Mouse (Mus musculus) frontal cortex, adult (tissue): ENCODE results near the gene Zc3h7b.

ENCODE experiments used
- ATAC-seq: cut with Nextera tagmentation; 2 replicates; pipeline ENCODE4 v1.9.2; 2017; ENCODE audit warnings: mild to moderate bottlenecking, moderate library complexity, mixed read lengths; ENCODE audit not compliant: low TSS enrichment

Gene Zc3h7b

DNA sequence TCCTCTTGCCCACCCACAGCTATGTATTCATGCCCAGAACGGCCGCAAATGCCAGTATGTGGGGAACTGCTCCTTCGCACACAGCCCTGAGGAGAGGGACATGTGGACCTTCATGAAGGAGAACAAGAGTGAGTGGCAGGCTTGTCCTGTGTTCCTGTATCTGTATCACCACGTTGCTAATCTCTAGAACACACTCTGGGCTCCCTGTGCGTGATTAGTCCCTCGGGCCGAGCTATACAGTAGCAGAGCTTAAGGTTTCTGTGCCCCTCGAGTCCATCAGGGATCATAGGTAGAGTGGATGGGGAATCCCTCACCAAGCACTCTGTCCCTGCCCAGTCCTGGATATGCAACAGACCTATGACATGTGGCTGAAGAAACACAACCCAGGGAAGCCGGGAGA, 47.6 kb downstream of the Zc3h7b start:
- no peak for ATAC-seq

DNA sequence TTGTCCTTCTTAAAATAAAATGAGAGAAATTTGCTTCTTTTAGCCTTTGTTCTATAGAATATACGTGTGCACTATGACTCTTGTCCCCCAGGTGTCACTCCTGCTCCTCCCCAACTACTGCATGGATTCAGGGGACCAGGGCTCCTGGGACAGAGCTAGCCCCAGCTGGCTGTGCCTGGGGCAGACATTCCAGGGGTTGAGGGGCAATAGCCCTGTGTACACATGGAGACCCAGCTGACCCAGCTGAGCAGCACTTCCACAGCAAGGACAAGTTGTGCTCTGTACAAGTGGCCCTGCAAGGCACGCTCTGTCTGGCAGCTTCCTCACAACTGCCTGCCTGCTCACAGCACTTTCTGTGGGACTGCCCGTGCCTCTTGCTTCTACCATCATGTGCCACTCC, 51.4 kb downstream of the Zc3h7b start:
- no peak for ATAC-seq

DNA sequence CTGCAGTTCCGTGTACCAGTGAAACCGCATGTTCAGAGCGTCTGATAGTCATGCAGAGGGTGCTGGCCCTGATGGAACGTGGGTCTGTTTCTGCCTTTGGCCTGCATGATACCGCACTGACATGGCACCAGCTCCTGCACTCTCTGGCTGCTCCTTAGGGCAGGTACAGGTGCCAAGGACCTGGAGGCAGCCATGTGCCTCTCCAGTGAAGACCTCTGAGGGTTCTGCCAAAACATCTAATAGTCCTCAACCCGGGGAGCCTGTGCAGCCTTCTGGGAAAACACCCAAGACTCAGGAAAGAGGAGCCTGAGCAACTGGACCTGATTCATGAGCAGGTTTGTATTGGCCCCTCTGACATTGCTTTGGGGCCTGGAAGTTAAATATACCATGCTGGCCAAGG, 53.0 kb downstream of the Zc3h7b start:
- no peak for ATAC-seq

DNA sequence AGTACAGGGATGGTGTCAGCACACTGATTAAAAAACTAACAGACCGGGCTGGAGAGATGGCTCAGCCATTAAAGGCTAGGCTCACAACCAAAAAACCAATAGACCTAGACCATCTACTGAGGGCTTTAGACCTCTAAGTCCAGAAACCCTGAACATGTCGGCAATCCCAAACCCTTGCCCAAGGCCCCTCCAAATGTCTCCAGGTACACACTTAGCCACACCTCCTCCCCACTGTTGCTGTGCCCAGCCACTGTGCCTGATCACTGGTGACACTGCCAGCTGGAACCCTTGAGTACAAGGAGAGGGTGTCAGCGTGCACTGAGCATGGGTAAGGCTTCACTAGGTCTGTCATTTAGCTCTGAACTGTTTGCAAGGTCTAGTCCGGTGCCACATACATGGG, 53.6 kb downstream of the Zc3h7b start:
- no peak for ATAC-seq

DNA sequence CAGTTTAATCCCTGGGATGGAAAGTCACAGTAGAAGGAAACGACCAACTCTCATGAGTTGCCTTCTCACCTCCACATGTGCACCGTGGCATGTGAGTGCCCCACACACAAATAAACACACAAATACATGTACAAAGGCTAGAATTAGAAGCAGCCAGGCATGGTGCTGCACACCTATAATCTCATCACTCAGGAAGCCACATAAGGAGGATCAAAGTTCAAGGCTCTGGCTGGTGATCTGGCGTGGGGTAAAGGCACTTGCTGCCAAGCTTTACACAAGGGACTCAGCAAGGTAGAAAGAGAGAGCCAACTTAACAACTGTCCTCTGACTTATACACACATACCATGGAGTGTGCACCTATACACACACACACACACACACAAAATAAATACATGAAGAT, 55.5 kb downstream of the Zc3h7b start:
- ATAC-seq: no peak

DNA sequence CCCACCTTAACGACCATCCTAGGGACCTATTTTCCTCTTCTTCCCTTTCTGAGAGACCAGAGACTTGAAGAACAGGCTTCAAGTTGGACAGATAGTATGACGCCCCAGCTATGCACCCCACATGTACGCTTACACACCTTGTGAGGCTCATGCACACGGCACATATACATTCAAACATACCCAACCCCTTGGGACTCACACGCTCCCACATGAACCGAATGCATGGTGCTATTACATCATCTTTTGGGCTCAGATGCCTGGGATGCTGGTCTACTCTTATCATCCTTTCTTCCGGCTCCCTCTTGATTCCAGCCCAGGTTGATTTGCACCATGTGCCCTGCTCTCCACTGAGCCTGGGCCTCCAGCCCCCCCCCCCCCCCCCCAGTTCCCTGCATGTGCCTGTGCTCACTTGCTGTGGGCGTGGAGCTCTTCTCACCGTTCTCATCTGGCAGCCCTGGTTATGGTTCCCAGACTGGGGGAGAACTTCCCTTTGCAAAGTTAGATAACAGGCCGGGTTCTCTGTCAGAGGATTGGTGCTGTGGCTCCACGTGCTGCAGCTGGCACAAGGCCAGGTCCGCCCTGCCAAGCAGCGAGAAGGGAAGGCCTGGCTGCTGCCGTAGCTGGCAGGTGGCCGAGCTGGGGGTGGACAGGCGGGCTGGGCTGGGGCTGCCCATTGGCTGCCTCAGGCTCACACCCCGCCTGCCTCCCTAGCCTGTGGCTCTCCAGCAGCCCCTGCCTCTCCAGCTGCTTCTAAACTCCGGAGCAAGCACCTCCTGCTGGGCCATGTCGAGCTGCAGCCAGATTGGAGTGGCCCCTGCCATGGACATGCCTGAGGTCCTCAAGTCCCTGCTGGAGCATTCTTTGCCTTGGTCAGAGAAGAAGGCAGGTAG, 57.4 kb downstream of the Zc3h7b start, which contains the start of gene Tef:
Gene Tef, plus strand, starts transcription at position 421 of the 890 bp plus-strand sequence.
- peak; percentile 81 for ATAC-seq

DNA sequence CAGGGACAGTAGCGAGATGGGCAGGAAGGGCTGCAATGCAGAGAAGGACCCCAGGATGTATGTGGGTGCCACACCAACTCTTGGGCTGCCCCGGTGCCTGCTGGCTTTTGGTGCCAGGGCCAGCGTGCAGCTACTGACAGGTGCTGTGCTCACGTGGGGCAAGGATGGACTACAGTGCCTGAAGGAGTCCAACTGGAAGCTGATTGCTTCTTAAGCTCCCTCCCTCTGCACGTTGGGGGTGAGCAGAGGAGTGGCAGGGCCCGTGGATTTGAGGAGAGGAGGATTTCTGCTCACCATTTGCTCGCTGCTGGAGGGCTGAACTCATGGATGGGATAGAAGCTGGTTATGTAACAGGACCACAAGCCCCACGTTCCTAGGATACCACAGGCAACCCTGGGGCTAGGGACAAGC, 58.1 kb downstream of the Zc3h7b start:
- ATAC-seq: peak; percentile 68

DNA sequence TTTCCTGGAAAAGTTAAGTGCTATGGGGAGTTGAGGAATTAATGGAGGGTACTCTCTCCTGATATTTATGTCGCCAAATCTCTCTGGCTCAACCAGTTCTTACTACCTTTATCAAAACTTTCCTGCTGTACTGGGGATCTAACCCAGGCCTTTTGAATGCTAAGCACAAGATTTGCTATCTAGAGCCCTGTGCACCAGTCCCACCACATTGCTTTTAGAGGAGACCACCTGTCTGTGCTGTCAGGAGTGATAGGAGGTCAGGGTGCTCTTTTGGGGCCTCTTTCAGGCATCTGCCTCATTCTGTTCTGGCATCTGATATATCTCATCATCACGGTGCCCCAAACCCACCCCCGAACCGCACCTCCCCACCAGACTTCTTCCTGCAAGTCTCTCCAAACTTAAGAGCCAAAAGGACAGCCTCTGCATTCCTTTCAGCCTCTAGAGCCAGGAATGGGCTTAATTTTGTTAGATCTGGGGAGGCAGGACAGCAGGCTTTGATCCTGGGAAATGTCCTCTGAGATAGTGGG, 58.6 kb downstream of the Zc3h7b start:
- no peak for ATAC-seq

DNA sequence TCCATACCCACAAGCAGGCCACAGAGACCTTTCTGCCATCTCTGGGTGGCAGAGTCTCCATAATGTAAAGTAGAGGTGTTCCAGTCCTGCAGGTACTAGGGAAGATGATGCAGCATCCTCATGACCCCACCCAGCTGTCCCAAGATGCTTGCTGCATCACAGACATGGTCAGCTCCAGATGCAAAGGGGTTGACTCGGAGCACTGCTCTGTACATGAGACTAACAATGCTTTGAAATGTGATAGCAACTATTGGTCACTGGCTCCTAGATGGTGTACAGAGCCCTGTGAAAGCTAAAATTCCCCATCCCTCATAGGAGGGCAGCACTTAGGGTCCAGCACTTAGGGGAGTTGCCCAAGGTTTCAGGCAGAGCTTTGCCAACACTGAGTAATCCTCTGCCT, 59.3 kb downstream of the Zc3h7b start:
- ATAC-seq: no peak

DNA sequence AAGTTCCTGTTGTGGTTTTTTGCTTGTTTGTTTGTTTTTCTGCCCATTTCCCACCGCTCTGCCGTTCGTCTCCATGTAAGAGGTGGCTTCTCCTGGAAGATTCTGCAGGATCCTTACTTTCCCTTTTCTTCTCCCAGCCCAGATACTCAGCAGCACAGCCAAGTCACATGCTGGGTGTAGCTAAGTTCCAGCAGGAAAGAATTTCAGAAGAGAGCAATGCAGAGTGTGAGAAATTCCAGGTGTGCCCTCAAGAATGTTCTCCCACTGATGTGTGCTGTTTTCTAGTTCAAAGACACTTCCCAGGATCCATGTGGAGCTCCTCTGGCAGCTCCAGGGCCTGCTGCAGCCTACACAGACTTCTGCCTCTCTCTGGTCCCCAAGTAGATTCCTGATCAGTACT, 60.0 kb downstream of the Zc3h7b start:
- no peak for ATAC-seq

DNA sequence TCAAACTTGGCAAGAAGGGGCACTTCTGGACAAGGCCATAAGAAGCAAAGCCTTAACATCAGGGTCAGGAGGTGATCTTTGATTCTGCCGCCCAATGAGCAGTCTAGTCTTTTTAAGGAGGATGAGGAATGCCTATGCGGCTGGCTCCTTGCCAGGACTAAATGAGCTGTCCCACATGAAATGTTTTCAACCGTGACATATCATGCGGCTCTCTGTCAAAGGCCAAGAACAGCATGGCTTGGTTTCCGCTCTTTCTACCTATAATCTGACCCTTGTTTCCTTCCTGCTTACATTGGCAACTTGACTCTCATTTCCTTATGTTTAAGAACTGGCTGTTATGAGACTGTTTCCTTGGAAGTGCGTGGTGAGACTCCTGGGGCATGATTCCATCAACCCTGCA, 60.8 kb downstream of the Zc3h7b start:
- ATAC-seq: no peak

DNA sequence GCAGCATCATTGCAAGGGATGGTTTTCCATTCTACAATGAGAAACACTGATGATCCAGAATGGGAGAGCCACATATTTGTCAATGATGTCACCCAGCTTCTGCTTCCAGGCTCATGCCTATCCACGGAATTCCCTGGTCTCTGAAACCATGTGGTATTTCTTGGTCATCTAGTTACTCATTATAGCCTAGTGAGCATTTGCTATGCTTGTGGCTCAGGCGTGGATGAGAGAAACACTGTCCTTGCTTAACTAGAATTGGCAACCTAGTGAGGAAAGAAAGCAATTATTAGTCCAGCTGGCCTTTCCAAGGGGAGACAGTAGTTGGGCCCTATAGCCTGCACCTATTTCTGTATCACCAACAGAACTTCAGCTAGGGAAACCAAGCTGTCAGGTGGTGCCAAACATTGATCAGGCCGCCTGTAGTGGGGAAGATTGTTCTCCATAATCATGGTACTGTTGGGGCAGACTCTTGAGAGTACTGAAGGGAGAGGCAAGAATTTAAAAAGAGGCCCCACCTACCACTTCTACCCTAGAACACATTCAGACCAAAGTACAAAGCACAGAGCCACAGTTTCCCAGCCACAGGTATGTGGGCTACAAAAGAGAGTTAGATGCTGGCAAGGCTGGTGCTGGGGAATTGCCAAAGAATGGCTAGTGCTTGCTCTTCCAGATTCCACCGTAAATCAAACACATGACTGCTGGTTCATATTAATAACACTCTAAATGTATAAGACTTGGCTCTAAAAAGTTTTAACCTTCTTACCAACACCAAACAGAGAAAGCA, 62.0 kb downstream of the Zc3h7b start:
- no peak for ATAC-seq

DNA sequence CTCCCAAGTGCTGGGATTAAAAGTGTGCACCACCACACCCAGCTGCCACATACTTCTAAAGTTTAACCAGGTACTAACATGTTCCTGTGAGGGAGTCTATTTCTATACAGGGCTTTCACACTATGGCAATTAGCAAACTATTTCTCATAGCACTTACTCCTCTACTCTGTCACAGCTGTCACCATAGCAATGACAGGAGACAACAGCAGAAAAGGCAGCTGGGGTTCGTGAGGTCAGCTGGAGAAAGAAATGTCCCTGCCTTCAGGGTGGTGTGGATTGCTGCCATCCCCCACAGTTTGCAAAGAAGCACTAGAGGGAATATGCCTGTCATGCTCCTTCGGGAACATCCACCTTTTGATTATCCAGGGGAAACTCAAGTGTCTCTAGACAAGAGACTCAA, 63.9 kb downstream of the Zc3h7b start:
- no peak for ATAC-seq

DNA sequence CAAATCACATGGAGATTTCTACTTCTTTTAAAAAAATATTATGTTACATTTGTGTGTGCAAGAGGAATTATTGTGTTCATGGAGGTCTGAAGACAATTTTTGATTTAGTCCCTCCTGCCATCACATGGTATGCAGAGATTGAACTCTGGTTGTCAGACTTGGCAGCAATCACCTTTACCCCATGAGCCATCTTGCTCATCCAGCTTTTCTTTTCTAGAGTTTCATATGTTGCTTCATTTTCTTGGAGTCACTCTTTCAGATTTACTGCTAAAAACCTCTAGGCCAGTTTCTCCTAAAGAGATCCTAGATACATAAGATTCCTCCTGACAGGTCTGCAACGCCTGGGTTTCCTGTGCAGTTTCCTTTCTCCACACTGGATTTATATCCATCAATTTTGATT, 64.7 kb downstream of the Zc3h7b start:
- no peak for ATAC-seq

DNA sequence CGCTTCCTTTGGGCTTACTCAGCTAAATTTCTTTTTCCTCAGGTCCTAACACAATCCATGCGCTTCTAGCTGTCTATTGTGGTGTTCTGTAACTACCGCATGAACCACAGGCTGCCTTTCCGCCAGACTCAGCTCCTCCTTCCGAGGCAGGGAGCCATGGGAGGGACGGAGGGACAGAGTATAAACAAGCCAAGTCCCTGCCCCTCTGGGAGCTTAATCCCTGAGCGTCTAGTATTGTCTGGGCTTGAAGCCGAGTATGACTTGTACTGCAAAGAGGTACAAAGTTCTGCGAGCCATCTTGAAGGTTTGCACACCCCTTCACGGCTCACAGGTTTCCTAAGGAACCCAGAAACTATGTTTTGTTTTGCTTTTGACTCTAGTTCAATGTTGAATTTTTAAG, 65.3 kb downstream of the Zc3h7b start:
- peak; percentile 32 for ATAC-seq

DNA sequence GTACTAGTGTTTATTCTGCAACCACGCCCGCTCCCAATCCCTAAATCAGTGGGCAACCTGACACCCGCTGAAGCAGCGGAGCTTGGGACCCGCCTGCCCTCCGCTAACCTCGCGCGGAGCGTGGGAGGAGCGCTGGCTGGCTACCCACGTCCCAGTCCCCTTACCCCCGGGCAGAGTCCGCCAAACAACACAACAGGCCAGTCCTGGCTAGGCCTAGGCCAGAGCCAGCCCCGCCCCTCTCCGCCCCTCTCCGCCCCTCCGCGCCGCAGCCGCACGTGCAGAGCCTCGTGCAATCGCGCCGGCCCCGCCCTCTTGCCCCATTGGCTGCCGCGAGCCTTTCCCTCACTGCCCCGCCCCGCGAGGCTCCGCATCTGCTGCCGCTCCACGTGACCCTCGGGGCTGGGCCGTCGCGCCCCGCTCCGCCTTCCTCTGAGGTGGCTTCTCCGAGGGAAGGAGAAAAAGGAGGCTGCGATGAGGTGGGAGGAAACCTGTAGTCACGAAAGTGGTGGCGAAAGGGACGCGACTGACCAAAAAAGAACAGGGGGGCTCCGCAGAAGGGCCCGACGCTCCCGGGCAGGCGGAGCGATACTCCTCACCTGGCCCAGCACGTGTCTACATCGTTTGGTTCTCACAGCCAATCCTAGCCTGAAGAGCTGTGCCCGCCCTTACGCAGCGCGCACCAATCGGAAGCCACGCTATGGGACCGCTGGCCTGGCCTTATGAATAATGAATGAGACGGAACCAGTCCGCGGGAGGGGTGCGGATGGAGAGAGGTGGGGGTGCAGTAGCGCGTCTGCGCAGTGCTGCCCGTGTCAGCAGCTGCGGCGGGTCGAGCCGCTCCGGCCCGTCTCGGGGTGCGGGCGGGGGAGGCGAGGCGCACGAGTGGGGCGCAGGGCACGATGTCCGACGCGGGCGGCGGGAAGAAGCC, 66.1 kb downstream of the Zc3h7b start:
- ATAC-seq: peak; percentile 83

DNA sequence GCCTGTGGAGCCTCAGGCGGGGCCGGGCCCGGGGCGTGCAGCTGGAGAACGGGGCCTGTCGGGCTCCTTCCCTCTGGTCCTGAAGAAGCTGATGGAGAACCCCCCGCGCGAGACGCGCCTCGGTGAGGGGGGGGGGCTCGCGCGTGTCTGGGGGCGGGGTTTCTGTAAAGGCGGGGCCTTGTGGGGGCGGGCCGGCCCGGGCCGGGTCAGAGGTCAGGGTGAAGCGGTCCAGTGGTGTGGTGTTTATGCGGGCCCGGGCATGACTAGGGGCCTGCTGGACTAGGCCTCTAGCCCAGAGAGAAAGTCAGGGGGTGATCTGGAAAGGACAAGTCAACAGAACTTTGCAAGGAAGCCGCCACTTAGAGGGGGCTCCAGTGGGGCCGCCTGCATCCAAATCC, 66.7 kb downstream of the Zc3h7b start:
- ATAC-seq: no peak

DNA sequence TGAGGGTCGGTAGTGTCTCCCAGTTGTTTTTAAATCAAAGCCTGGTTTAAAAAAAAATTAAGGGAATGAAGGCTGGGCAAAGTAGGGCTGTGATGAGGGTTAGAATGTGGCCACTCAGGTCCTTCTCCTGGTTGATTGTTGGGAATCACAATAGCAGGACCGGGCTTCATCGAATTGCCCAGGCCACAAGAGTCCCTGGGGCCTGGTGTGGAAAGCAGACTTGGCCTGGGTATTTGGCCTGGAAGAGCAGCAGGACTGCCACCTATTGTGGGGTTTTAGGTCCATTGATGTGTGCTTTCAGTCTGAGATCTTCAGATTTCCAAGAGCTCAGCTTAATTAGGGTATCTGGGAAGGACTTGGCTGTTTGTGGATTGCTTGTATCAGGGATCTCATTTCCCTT, 67.4 kb downstream of the Zc3h7b start:
- ATAC-seq: no peak

DNA sequence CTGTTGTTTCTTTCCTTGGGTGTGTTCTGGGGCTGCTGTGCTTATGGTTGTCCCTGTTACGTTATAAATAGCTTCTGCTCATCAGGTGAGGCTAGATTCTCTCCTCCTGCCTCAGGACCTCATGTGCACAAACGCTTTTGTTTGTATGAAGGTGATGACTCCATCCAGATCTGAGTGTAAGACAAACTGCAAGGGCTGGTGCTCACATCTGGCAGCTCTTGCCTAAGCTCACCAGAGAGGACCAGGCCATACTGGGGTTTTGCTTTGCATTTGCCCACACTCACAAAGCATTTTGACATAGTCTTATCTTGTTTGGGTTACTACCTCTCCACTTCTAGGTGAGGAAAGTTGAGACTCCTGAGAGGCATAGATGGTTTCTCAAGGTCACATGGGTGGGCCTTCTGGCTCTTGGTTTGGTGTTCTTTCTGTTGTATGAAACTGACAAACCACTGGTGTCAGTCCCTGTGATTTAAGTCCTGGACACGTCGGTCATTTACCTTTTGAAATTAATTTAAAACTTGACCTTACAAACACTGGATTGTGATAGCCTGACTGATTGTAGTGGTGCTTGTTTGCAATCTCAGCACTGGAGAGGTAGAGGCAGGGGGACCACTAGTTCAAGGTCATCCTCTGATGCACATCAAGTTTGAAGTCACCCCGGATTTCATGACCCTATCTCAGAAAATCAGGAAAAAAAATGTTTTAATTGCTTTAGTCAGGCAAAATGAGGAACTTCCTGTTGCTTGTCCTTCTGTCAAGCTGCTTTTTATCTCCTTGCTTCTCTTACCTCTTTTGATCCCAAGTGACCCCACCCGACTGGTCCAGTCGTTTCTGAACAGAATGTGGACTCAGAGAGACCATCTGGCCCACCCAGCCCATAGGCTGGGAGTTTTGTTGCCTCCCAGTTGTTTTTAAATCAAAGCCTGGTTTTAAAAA, 68.1 kb downstream of the Zc3h7b start:
- no peak for ATAC-seq

DNA sequence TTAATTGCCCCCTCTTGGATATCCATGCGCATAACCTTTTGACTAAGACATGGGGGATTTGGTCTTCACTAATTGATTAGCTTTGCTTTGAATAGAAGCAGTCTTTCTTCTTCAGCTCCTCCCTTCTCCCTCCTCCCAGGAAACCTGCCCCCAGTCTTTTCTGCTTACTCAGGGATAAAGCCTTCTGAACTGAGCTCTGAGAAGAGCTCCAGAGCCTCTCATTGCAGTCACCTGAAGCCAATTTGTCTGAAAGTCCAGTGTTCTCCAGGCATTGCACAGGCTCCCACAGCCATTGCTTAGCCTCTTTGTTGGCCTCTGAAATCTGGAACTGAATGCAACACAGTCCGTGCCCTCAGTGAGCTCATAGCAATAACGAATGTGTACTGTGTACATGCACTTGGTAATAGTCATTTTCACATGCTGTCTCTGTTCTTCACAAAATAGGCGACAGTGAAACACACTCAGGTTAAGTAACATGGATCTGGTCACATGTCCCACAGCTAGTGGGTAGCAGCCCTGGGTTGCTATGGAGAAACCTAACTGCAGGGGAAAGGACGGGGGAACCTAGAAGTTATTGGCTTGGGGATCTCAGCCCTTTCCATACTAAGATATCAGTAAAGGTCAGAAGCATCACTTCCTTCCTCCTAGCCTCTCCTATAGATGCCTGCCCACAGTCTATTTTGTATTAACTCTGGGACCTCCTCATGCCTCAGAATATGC, 69.3 kb downstream of the Zc3h7b start:
- ATAC-seq: no peak
